Mouse (Mus musculus): ENCODE results near the gene Kdm6b. TPM values are rescaled to one million over a fixed set of nuclear protein-coding genes. Genes with fewer than 3 reads are reported as not detected.

Gene Kdm6b
- polyA plus RNA-seq, 1 experiment from 2014 or later, result 15.0 TPM

DNA sequence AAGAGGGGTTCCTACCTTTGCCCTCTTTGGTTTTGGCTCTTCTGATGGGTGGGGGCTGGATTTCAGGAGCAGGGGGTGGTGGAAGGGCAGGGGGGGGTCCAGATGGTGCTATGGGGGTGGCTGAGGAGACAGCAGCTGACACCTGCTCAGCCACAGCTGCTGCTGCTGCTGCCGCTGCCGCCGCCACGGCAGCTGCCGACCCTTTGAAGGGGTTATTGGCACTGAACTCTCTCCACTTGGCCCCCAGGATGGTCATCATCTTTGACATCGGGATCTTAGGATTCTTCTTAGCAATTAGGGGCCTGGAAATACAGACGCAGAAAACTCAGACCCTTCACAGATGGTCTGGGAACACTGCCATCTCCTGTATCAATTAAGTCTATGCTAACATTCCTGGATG is 51.5 kb downstream of the Kdm6b start:
- H3K36me3 ChIP-seq (ENCODE audit: inconsistent target), result peaks cover 62% of the 10 kb centered on the region
- no peak overlapping the region for H3K4me3 ChIP-seq (ENCODE audit: inconsistent target)
- H3K79me2 ChIP-seq (ENCODE audit: inconsistent target), result peaks cover 12% of the 10 kb centered on the region; the same call in 1 of the 2 replicates
- H3K27ac ChIP-seq, result no peak overlapping the region
- WGBS (ENCODE audit: missing documents), result 94% methylated on average over 7 of the region's 7 CpGs

DNA sequence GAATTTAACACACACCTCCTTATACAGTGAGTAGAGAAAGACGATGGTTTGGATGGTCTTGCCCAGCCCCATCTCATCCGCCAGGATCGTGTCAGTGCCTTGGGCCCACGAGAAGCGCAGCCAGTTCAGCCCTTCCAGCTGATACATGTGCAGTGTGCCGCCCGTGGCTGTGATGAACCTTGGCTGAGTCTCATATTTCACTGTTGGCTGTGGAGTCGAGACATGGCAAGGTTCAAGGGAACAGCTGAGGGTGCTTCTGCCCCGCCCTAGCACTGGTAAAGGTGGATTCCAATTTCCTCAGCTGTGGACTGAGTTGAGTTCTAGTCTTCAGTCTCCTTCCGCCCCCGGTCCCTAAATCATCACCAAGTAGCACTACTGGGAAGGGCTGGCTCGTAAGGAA is 55.8 kb downstream of the Kdm6b start:
- Histone ChIP-seq H3K79me2 (ENCODE audit: inconsistent target) (no peaks in the 10 kb centered on the region), H3K4me3 (ENCODE audit: inconsistent target) (no peak overlapping the region), H3K27ac (no peak overlapping the region), H3K36me3 (ENCODE audit: inconsistent target) (peaks cover 81% of the 10 kb centered on the region)
- WGBS (ENCODE audit: missing documents), result 96% methylated on average over 12 of the region's 12 CpGs

DNA sequence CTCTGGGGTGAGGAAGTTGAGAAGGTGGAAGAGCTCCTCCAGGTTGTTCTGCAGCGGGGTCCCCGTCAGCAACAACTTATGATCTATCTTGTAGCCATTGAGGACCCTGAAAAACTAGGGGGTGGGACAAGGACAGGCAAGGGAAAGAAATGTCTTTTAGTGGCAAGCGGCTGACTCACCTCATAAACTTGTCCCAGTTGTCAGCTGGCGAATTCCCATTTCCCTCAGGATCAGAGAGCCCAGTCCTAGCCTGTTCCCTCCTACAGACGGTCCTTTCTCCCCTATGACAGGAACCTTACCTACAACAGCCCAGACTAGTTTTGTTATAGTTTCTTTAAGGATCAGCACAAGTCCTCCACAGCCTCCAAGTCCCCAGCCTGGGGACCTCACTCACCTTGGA is 56.9 kb downstream of the Kdm6b start:
- WGBS (ENCODE audit: missing documents), result 92% methylated on average over 5 of the region's 5 CpGs
- H3K36me3 ChIP-seq (ENCODE audit: inconsistent target), result peaks cover 85% of the 10 kb centered on the region

More for the DNA sequence above, 56.9 kb downstream of the Kdm6b start:
- H3K27ac ChIP-seq, result no peak overlapping the region
- no peaks in the 10 kb centered on the region for H3K79me2 ChIP-seq (ENCODE audit: inconsistent target)
- H3K4me3 ChIP-seq (ENCODE audit: inconsistent target), result no peak overlapping the region

Other genes with a start within 250 kb of the Kdm6b start
- not detected in 3 replicates for gene Alox8, start 215.8 kb downstream of the Kdm6b start, polyA plus RNA-seq (2018)
- not detected in 3 replicates for gene Gucy2e, start 176.6 kb downstream of the Kdm6b start, polyA plus RNA-seq (2018)
- 3.6 to 6.7 TPM (median 5.4 TPM) in 3 replicates for gene Cntrob, start 89.9 kb downstream of the Kdm6b start, polyA plus RNA-seq (2018)
- gene Trappc1, start 89.7 kb downstream of the Kdm6b start, polyA plus RNA-seq (2018), result 103 to 111 TPM (median 110 TPM) in 3 replicates
- 0.11 to 0.33 TPM (median 0.23 TPM) in 3 replicates for gene Kcnab3, start 87.4 kb downstream of the Kdm6b start, polyA plus RNA-seq (2018)
- 3.3 to 4.4 TPM (median 3.6 TPM) in 3 replicates for gene Rnf227, start 73.2 kb downstream of the Kdm6b start, polyA plus RNA-seq (2018)
- 43.6 to 105 TPM (median 82.3 TPM) in 3 replicates for gene Chd3, start 44.3 kb downstream of the Kdm6b start, polyA plus RNA-seq (2018)
- 60.0 to 104 TPM (median 95.8 TPM) in 3 replicates for gene Naa38, start 18.2 kb downstream of the Kdm6b start, polyA plus RNA-seq (2018)
- gene Cyb5d1, start 18.0 kb downstream of the Kdm6b start, polyA plus RNA-seq (2018), result 25.0 to 35.1 TPM (median 31.3 TPM) in 3 replicates
- gene Tmem88, start 15.4 kb downstream of the Kdm6b start, polyA plus RNA-seq (2018), result 0.09 TPM in 1 of 3 replicates, not detected in the others
- gene Dnah2, start 135.4 kb upstream of the Kdm6b start, polyA plus RNA-seq (2018), result 0.32 to 3.0 TPM (median 1.5 TPM) in 3 replicates
- gene Efnb3, start 146.5 kb upstream of the Kdm6b start, polyA plus RNA-seq (2018), result 0.06 TPM in 1 of 3 replicates, not detected in the others
- 4.4 to 5.0 TPM (median 5.0 TPM) in 3 replicates for gene Wrap53, start 166.6 kb upstream of the Kdm6b start, polyA plus RNA-seq (2018)
- 32.6 to 59.9 TPM (median 52.5 TPM) in 3 replicates for gene Trp53, start 166.7 kb upstream of the Kdm6b start, polyA plus RNA-seq (2018)
- not detected in 3 replicates for gene Atp1b2, start 192.3 kb upstream of the Kdm6b start, polyA plus RNA-seq (2018)
- not detected in 3 replicates for gene Shbg, start 204.2 kb upstream of the Kdm6b start, polyA plus RNA-seq (2018)
- gene Sat2, start 208.3 kb upstream of the Kdm6b start, polyA plus RNA-seq (2018), result 1.6 to 2.2 TPM (median 1.6 TPM) in 3 replicates
- 36.0 to 36.7 TPM (median 36.3 TPM) in 3 replicates for gene Fxr2, start 219.3 kb upstream of the Kdm6b start, polyA plus RNA-seq (2018)
- gene Sox15, start 241.6 kb upstream of the Kdm6b start, polyA plus RNA-seq (2018), result 0.46 TPM in 1 of 3 replicates, not detected in the others
- 81.7 to 90.9 TPM (median 89.2 TPM) in 3 replicates for gene Mpdu1, start 249.0 kb upstream of the Kdm6b start, polyA plus RNA-seq (2018)